Mouse (Mus musculus) heart, embryonic 16.5 days (tissue): ENCODE data around the gene Zdhhc14. TPM values are rescaled to one million over a fixed set of nuclear protein-coding genes. Genes with fewer than 3 reads are reported as not detected.

Experiments
- ATAC-seq: fragments of 200-750 bp; cut with Nextera tagmentation; replicated peaks from 2 replicates; pipeline ENCODE4 v1.8.0; 2017; ENCODE audit warnings: moderate number of reproducible peaks; ENCODE audit not compliant: insufficient read depth, low FRiP score; ENCODE audit errors: extremely low read depth
- H3K27ac ChIP-seq: fragments of 300-500 bp; sonication (generic); 2 replicates; pipeline ENCODE4 v1.5.1; 2014; ENCODE audit warnings: mild to moderate bottlenecking, low read length, control low read depth, moderate library complexity
- H3K27me3 ChIP-seq: fragments of 300-500 bp; sonication (generic); 2 replicates; pipeline ENCODE4 v1.6.1; 2014; ENCODE audit warnings: low read length, mixed read lengths; ENCODE audit not compliant: control insufficient read depth, insufficient read depth
- H3K36me3 ChIP-seq: fragments of 300-500 bp; sonication (generic); 2 replicates; pipeline ENCODE4 v1.6.1; 2014; ENCODE audit not compliant: control insufficient read depth, insufficient read depth
- H3K4me1 ChIP-seq: fragments of 300-500 bp; sonication (generic); 2 replicates; pipeline ENCODE4 v1.6.1; 2014; ENCODE audit warnings: low read length, mixed read lengths; ENCODE audit not compliant: control insufficient read depth, insufficient read depth
- H3K4me2 ChIP-seq: fragments of 300-500 bp; sonication (generic); 2 replicates; pipeline ENCODE4 v1.6.1; 2014; ENCODE audit warnings: low read depth, mild to moderate bottlenecking, control low read depth, low read length
- H3K4me3 ChIP-seq: fragments of 300-500 bp; sonication (generic); 2 replicates; pipeline ENCODE4 v1.5.1; 2014; ENCODE audit warnings: mild to moderate bottlenecking, control low read depth, low read length
- H3K9ac ChIP-seq: fragments of 300-500 bp; sonication (generic); 2 replicates; pipeline ENCODE4 v1.6.1; 2014; ENCODE audit warnings: low read length, control low read depth
- H3K9me3 ChIP-seq: fragments of 300-500 bp; sonication (generic); replicated peaks from 2 replicates; pipeline ENCODE4 v1.6.1; 2016; ENCODE audit warnings: low read length; ENCODE audit not compliant: control insufficient read depth
- WGBS: fragments of 180-500 bp; shearing (Covaris S2); extraction: QIAGEN DNeasy Blood & Tissue Kit; methylation state at CpG from one replicate; pipeline ENCODE4 v1.1.7; 2014; 5-methylcytosine and 5-hydroxymethylcytosine counted together
- polyA plus RNA-seq: library from polyadenylated mRNA; unstranded; fragments of >200 nt; fragmentation: Nextera tagmentation; extraction: Ambion mirVana; gene quantifications from 2 replicates; pipeline ENCODE4 v1.2.1, GENCODE M21; 2015

Zdhhc14 gene
- polyA plus RNA-seq, 1 experiment from 2014 or later, result 1.3 TPM

- Histone ChIP-seq H3K27ac (no peak overlapping the region), H3K9me3 (no peaks in the 10 kb centered on the region), H3K4me1 (no peaks in the 10 kb centered on the region), H3K4me3 (no peak overlapping the region), H3K27me3 (peaks cover 2% of the 10 kb centered on the region; the same call in 1 of the 2 replicates), H3K4me2 (no peak overlapping the region), H3K9ac (no peak overlapping the region), H3K36me3 (no peaks in the 10 kb centered on the region)
- WGBS, result 45% methylated on average over 4 of the region's 4 CpGs
- no peak for ATAC-seq
These were observed 8.9 kb upstream of the Zdhhc14 start for GRCm38 (mm10) chr17:5483456-5483855.

GRCm38 (mm10) chr17:5484663-5485062 is 7.7 kb upstream of the Zdhhc14 start:
- Histone ChIP-seq H3K36me3 (no peaks in the 10 kb centered on the region), H3K9me3 (no peaks in the 10 kb centered on the region), H3K4me2 (no peak overlapping the region), H3K4me1 (no peaks in the 10 kb centered on the region), H3K27me3 (peaks cover 5% of the 10 kb centered on the region), H3K9ac (no peak overlapping the region), H3K27ac (no peak overlapping the region), H3K4me3 (no peak overlapping the region)
- ATAC-seq, result no peak
- WGBS, result 87% methylated on average over 1 of the region's 1 CpGs

DNA sequence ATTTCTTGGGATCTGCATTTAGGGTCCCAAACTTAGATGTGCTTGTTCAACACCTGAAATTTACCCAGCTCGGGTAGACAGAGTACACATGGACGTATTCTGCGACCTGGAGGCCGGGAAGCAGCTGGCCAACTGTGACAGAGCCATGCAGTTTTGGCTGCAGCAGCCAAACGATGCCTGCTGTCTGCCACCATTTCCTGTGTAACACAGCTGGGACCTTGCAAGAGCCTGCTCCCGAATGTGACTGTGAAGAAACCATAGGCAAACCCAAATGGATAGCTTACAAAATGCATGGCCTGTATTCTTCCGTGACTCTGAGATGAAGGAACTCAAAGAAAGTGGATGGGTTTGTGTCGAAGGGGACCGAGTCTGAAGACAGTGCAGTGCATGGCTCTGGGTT is 4.2 kb upstream of the Zdhhc14 start:
- ATAC-seq, result no peak
- H3K4me3 ChIP-seq, result no peak overlapping the region
- H3K9ac ChIP-seq, result no peak overlapping the region
- peaks cover 5% of the 10 kb centered on the region for H3K27me3 ChIP-seq
- WGBS, result 54% methylated on average over 9 of the region's 9 CpGs
- no peaks in the 10 kb centered on the region for H3K36me3 ChIP-seq
- H3K4me1 ChIP-seq, result peaks cover 5% of the 10 kb centered on the region; the same call in 1 of the 2 replicates
- H3K4me2 ChIP-seq, result no peak overlapping the region
- H3K27ac ChIP-seq, result no peak overlapping the region
- no peaks in the 10 kb centered on the region for H3K9me3 ChIP-seq

DNA sequence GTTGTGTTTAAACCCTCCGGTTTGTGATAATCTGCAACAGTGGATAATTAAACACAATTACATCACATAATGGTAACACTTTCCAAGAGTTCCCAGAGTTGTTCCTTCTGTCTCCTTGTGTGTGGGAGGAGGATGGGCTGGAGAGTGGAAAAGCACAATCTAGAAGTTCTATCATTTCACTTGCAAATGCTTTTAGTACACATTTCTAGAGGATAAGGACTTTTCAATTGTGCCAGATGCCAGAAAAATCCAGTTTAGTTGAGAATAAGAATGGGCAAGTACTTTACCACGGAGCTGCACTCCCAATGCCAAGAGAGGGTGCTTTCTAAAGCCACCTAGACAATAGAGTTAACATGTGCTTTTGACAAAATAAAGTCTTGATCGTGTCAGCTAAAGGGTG is 2.0 kb upstream of the Zdhhc14 start:
- no peaks in the 10 kb centered on the region for H3K36me3 ChIP-seq
- no peak overlapping the region for H3K27ac ChIP-seq
- H3K4me1 ChIP-seq, result peaks cover 12% of the 10 kb centered on the region
- no peaks in the 10 kb centered on the region for H3K9me3 ChIP-seq
- WGBS, result 72% methylated on average over 3 of the region's 3 CpGs
- no peak overlapping the region for H3K9ac ChIP-seq
- no peak overlapping the region for H3K4me2 ChIP-seq
- no peak overlapping the region for H3K4me3 ChIP-seq
- H3K27me3 ChIP-seq, result peaks cover 5% of the 10 kb centered on the region
- no peak for ATAC-seq

- peak overlapping the region; percentile 76 for H3K9ac ChIP-seq
- H3K27me3 ChIP-seq, result peaks cover 5% of the 10 kb centered on the region
- ATAC-seq, result peak; percentile 83
- peaks cover 12% of the 10 kb centered on the region for H3K4me1 ChIP-seq
- peak overlapping the region; percentile 69 for H3K4me3 ChIP-seq
- WGBS, result under 1% methylated on average over 29 of the region's 29 CpGs
- H3K4me2 ChIP-seq, result peak overlapping the region; percentile 92
- no peaks in the 10 kb centered on the region for H3K9me3 ChIP-seq
- peak overlapping the region; percentile 84 for H3K27ac ChIP-seq
- no peaks in the 10 kb centered on the region for H3K36me3 ChIP-seq
These were observed 1.1 kb upstream of the Zdhhc14 start for GRCm38 (mm10) chr17:5491031-5491800.

GRCm38 (mm10) chr17:5492746-5493160 is 396 bp downstream of the Zdhhc14 start:
- Histone ChIP-seq H3K4me1 (peaks cover 12% of the 10 kb centered on the region), H3K27me3 (peaks cover 5% of the 10 kb centered on the region), H3K27ac (peak overlapping the region; percentile 84), H3K36me3 (no peaks in the 10 kb centered on the region), H3K9ac (peak overlapping the region; percentile 76), H3K4me3 (peak overlapping the region; percentile 69), H3K9me3 (no peaks in the 10 kb centered on the region), H3K4me2 (peak overlapping the region; percentile 92)
- peak; percentile 24 for ATAC-seq
- under 1% methylated on average over 47 of the region's 48 CpGs for WGBS

DNA sequence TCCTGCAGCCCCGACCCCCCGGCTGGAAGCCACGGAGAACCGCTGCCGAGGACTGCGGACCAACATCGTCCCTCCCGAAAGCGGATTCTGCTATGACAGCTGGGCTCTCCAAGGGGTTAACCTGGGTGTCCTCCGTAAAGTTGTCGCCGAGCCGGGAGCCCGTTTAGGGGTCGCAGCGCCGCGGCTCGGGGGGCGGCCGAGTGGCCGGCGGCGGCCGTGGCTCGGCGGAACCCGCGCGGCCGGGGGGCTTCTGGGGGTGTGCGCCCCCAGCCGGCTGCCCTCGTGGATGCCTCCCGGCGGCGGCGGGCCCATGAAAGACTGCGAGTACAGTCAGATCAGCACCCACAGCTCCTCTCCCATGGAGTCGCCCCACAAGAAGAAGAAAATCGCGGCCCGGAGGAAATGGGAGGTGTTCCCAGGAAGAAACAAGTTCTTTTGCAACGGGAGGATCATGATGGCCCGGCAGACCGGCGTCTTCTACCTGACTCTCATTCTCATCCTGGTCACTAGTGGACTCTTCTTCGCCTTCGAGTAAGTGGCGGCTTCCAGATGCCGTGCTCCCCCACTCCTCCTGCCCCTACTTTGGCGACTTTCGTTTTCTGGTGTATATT is 909 bp downstream of the Zdhhc14 start:
- no peaks in the 10 kb centered on the region for H3K9me3 ChIP-seq
- no peak for ATAC-seq
- 2% methylated on average over 50 of the region's 53 CpGs for WGBS
- peak overlapping the region; percentile 69 for H3K4me3 ChIP-seq
- peak overlapping the region; percentile 92 for H3K4me2 ChIP-seq
- H3K36me3 ChIP-seq, result no peaks in the 10 kb centered on the region
- peaks cover 4% of the 10 kb centered on the region for H3K27me3 ChIP-seq
- peaks cover 12% of the 10 kb centered on the region for H3K4me1 ChIP-seq
- H3K27ac ChIP-seq, result no peak overlapping the region
- peak overlapping the region; percentile 76 for H3K9ac ChIP-seq

GRCm38 (mm10) chr17:5493809-5494208 is 1.5 kb downstream of the Zdhhc14 start:
- Histone ChIP-seq H3K9ac (peak overlapping the region; percentile 76), H3K4me2 (peak overlapping the region; percentile 92), H3K36me3 (no peaks in the 10 kb centered on the region), H3K27ac (no peak overlapping the region), H3K4me1 (peaks cover 12% of the 10 kb centered on the region), H3K27me3 (peaks cover 3% of the 10 kb centered on the region), H3K9me3 (no peaks in the 10 kb centered on the region), H3K4me3 (peak overlapping the region; percentile 69)
- WGBS, result 31% methylated on average over 4 of the region's 4 CpGs
- ATAC-seq, result no peak

- no peak overlapping the region for H3K4me3 ChIP-seq
These were observed 2.5 kb downstream of the Zdhhc14 start for GRCm38 (mm10) chr17:5494832-5495231.

More at GRCm38 (mm10) chr17:5494832-5495231, 2.5 kb downstream of the Zdhhc14 start:
- Histone ChIP-seq H3K27ac (no peak overlapping the region), H3K27me3 (no peaks in the 10 kb centered on the region; the same call in 1 of the 2 replicates), H3K4me1 (peaks cover 12% of the 10 kb centered on the region), H3K9ac (no peak overlapping the region), H3K9me3 (no peaks in the 10 kb centered on the region), H3K36me3 (no peaks in the 10 kb centered on the region), H3K4me2 (no peak overlapping the region)
- ATAC-seq, result no peak
- 83% methylated on average over 7 of the region's 7 CpGs for WGBS
